Mouse (Mus musculus): ENCODE results near the gene Dtd2. TPM values are rescaled to one million over a fixed set of nuclear protein-coding genes. Genes with fewer than 3 reads are reported as not detected.

Gene Dtd2
- polyA plus RNA-seq (2016; fragmentation: Nextera tagmentation; extraction: Ambion mirVana) = 20.8 and 23.1 TPM in 2 replicates

DNA sequence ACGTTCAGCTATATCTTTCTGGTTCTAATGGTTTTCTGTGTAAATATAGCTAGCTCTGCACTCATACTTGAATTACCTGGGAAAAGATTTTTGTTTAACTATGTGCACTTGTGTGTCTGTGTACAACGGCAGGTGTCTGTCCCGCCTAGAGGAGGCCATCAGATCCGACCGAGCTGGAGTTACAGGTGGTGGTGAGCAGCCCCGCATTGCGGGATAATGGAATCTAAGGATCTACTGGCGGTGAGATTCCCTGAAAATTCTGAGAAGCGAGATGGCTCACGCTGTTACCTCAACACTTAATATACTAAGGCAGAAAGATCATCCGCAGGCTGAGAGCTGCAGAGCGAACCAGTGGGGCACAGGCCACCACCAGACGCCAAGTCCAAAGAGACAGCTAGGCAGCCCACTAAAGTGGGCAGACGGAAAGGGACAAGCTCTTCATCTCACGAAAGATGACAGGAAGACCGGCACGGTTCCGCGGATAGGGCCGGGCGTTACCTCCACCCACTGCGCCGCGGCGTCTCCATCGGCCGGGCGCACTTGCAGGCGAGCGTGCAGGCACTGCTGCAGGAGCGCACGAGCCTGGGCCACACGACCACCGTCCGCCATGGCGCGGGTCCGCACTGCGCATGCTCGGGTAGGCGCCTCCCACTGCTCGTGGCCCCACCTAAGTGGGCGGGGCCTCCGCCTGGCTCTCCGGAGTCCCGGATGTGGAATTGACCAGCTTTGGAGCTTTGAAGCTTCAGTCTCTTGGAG lies at the start of gene Dtd2:
Gene Dtd2, minus strand, starts transcription at position 625 of the 756 bp plus-strand sequence.
- WGBS = 2% methylated on average over 46 of the region's 46 CpGs
- peak; percentile 91 for ATAC-seq (ENCODE audit: low FRiP score)

DNA sequence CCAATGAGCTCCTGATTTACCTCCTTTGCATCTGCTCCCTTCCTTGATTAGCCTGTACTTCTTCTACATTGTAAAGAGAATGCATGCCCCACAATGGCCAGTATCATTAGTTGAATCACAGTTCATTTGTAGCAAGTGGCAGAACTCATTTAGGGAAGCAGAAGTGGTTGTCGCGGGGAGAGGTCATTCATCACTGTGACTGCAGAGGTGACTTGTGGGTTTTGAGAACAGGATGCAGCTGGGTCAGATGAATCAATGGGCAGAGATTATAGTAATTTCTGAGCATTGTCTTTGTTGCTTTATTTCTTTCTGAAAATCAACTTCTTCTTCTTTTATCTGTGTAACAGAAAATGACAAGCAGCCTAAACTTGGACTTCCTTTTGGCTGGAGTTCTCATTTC lies 43.0 kb upstream of the Dtd2 start:
- no peaks in the 10 kb centered on the region for H3K36me3 ChIP-seq (replicated peaks)
- ATAC-seq (ENCODE audit: low FRiP score) = no peak
- no peaks in the 10 kb centered on the region for H3K4me1 ChIP-seq
- H3K4me2 ChIP-seq = no peak overlapping the region
- 72% methylated on average over 2 of the region's 2 CpGs for WGBS
- H3K27ac ChIP-seq = no peak overlapping the region
- H3K9ac ChIP-seq = no peak overlapping the region
- no peaks in the 10 kb centered on the region for H3K9me3 ChIP-seq
- no peaks in the 10 kb centered on the region for H3K27me3 ChIP-seq
- no peak overlapping the region for H3K4me3 ChIP-seq (replicated peaks)

More for the DNA sequence above, at the start of gene Dtd2:
- Histone ChIP-seq H3K4me3 (replicated peaks) (peak within 1 kb of the TSS; percentile 71), H3K27ac (peak within 1 kb of the TSS; percentile 69), H3K9ac (peak within 1 kb of the TSS; percentile 73), H3K9me3 (no peaks in the 10 kb centered on the region), H3K27me3 (no peaks in the 10 kb centered on the region), H3K4me1 (peaks cover 15% of the 10 kb centered on the region; the same call in 1 of the 2 replicates), H3K36me3 (replicated peaks) (no peaks in the 10 kb centered on the region; the same call in 1 of the 2 replicates), H3K4me2 (peak within 1 kb of the TSS; percentile 56)

DNA sequence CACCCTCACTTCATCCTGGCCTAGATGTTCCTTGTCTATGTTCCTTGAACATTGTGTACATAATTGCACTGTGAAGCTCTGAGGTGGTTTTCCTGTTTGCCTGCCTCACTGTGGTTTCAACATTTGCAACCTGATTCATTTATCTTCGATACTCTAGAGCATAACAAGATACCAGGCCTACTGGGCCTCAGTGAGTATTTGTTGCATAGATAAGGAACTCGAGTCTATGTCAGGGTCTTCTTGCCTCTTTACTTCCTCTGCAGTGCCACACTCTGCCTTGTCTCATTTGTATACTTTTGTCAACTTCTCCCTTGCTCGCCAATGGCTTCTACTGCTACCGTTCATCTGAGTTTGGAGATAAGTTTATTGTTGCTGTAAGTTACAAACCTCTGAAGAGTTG lies 40.1 kb upstream of the Dtd2 start:
- Histone ChIP-seq H3K4me2 (no peak overlapping the region), H3K4me1 (no peaks in the 10 kb centered on the region), H3K36me3 (replicated peaks) (no peaks in the 10 kb centered on the region), H3K27ac (no peak overlapping the region), H3K9ac (no peak overlapping the region), H3K4me3 (replicated peaks) (no peak overlapping the region), H3K27me3 (no peaks in the 10 kb centered on the region), H3K9me3 (no peaks in the 10 kb centered on the region)
- 93% methylated on average over 4 of the region's 4 CpGs for WGBS
- no peak for ATAC-seq (ENCODE audit: low FRiP score)

DNA sequence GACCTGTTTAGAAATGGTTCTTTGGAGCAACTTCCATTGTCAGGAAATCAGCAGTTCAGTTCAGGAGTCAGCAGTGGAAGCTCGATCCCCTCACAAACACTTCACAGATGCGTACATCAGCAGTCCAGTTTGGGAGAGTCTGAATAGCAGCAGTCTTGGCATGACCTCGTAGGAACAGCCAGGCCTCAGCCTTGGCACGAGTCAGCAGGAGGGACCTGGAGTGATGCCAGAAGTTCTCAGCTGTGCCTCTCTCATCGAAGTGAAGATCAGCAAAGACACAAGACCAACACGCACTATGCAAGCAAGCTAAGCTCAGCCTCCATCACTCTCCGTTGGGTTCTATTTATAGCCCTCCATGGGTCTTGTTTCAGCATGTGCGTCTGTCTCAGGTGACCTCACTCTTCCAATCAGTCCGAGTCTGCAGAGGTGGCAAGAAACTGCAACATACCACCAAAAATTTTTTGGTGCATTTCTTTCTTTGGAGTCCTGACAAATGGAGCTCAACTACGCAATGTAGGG lies 36.6 kb upstream of the Dtd2 start:
- 82% methylated on average over 10 of the region's 10 CpGs for WGBS
- Histone ChIP-seq H3K27ac (no peak overlapping the region), H3K4me2 (no peak overlapping the region), H3K9ac (no peak overlapping the region), H3K4me3 (replicated peaks) (no peak overlapping the region), H3K36me3 (replicated peaks) (no peaks in the 10 kb centered on the region), H3K9me3 (no peaks in the 10 kb centered on the region), H3K27me3 (no peaks in the 10 kb centered on the region), H3K4me1 (no peaks in the 10 kb centered on the region)
- ATAC-seq (ENCODE audit: low FRiP score) = no peak

DNA sequence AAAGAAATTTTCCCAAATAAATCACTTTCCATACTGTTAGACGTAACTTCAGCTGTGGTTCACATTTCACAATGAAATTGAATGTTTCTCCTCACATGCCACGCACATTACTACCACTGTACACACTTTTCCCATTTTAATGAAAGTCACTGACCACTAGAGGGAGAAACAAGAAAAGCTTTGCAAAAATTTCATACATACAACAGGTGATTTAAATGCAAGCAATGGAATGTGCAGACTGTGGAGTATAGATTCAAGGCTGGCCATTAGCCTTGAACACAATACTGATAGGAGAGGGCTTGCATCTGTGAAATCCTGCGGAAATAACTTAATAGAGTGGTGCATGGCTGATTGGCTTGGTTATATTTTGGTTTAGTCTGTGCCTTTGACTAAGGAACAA lies 32.1 kb upstream of the Dtd2 start:
- H3K4me3 ChIP-seq (replicated peaks) = no peak overlapping the region
- H3K4me2 ChIP-seq = no peak overlapping the region
- H3K27me3 ChIP-seq = no peaks in the 10 kb centered on the region
- no peak for ATAC-seq (ENCODE audit: low FRiP score)
- H3K36me3 ChIP-seq (replicated peaks) = no peaks in the 10 kb centered on the region
- H3K9ac ChIP-seq = no peak overlapping the region
- 71% methylated on average over 3 of the region's 3 CpGs for WGBS
- H3K4me1 ChIP-seq = no peaks in the 10 kb centered on the region
- H3K9me3 ChIP-seq = no peaks in the 10 kb centered on the region
- H3K27ac ChIP-seq = no peak overlapping the region

DNA sequence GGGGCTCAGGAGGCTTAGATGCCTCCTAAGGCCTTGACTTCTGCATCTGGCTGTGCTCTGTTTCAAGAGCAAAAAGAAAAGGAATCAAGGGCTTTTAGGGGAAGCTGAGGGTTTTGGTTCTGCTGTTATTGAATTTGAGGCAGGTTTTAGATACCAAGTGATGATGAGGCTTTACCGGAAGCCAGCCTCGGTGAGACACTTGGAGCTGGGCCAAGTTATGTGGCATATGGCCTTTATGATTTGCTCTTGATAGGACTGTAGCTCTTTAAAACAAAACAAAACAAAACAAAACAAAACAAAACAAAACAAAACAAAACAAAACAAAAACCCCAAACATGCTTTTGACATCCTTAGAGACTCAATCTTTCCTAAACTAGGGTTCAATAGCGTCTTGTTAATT lies 28.7 kb upstream of the Dtd2 start:
- Histone ChIP-seq H3K36me3 (replicated peaks) (no peaks in the 10 kb centered on the region), H3K4me1 (no peaks in the 10 kb centered on the region), H3K4me2 (no peak overlapping the region), H3K27ac (no peak overlapping the region), H3K4me3 (replicated peaks) (no peak overlapping the region), H3K9me3 (no peaks in the 10 kb centered on the region), H3K9ac (no peak overlapping the region), H3K27me3 (no peaks in the 10 kb centered on the region)
- WGBS = 90% methylated on average over 3 of the region's 3 CpGs
- no peak for ATAC-seq (ENCODE audit: low FRiP score)

DNA sequence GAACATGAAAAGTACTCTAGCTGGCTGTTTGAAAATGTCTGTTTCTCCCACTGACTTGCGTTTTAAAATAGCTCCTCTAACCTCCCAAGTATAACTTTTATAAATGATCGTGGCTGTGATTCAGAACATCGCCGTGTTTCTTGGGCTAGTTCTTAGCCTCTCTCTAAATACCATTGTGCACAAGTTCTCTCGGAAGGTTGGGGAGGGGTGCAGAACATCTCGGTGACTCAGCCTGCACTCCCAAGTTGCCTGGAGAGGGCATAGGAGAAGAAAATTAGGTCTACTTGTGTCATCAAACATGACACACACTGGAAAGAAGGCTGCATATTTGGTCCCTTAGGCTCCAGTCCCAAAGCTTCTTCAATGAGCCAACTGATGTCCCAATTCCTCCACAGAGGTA lies 26.0 kb upstream of the Dtd2 start:
- no peak overlapping the region for H3K9ac ChIP-seq
- H3K27ac ChIP-seq = no peak overlapping the region
- no peak for ATAC-seq (ENCODE audit: low FRiP score)
- no peaks in the 10 kb centered on the region for H3K4me1 ChIP-seq
- 90% methylated on average over 6 of the region's 6 CpGs for WGBS
- no peak overlapping the region for H3K4me3 ChIP-seq (replicated peaks)
- H3K9me3 ChIP-seq = no peaks in the 10 kb centered on the region
- no peaks in the 10 kb centered on the region for H3K36me3 ChIP-seq (replicated peaks)
- H3K4me2 ChIP-seq = no peak overlapping the region
- H3K27me3 ChIP-seq = no peaks in the 10 kb centered on the region

DNA sequence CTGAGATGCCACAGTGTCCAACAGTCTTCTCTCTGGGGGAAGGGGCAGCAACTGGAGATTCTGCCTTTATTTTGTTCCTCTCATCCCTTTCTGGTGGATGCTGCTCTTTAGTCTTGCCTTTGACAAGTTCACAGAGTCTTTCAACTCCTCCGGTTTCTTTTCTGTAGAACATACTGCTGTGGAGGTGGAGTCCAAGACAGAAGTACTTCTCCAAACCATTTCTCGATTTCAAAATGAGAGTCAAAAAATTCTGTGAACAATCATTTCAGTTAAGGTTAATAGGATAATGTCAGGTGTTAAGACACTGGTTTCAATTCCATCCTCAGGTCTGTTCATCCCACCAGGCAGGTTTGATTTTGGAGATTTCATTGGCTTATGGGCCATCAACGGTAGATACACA lies 21.7 kb upstream of the Dtd2 start, which contains the start of gene Gpr33:
Gene Gpr33, minus strand, starts transcription at position 101 of the 400 bp plus-strand sequence.
- Histone ChIP-seq H3K27ac (no peak within 1 kb of the TSS), H3K4me3 (replicated peaks) (no peak within 1 kb of the TSS), H3K4me1 (0 out of 2 replicates have a peak, but pooled peaks cover 3% of the 10 kb centered on the region), H3K9me3 (no peaks in the 10 kb centered on the region), H3K9ac (no peak within 1 kb of the TSS), H3K4me2 (no peak within 1 kb of the TSS), H3K27me3 (no peaks in the 10 kb centered on the region), H3K36me3 (replicated peaks) (no peaks in the 10 kb centered on the region)
- ATAC-seq (ENCODE audit: low FRiP score) = no peak
- WGBS = 95% methylated on average over 3 of the region's 3 CpGs

DNA sequence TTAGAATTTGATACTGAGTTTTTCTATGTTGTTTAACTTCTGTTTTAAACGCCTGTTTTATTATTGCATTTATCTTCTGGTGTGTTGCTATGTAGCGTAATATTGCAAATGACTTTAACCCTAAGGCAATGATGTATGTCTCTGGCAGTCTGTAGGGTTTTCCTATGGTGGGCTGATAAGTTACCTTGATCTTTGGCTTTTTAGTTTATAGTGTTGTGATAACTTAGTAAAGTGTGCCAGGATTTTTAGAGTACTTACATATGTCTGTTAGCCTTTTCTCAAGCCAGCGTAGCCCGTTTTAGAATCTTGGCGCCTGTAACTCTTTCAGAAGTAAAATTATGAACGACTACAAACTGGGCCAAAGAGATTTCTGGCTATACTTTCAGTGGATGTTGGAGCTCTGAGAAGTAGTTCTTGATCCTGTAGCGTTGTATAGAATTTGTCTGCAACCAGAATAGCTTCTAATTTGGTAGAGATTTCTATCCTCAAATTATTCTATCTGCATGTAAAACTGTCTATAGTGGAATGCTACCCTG lies 8.3 kb upstream of the Dtd2 start:
- ATAC-seq (ENCODE audit: low FRiP score) = no peak

DNA sequence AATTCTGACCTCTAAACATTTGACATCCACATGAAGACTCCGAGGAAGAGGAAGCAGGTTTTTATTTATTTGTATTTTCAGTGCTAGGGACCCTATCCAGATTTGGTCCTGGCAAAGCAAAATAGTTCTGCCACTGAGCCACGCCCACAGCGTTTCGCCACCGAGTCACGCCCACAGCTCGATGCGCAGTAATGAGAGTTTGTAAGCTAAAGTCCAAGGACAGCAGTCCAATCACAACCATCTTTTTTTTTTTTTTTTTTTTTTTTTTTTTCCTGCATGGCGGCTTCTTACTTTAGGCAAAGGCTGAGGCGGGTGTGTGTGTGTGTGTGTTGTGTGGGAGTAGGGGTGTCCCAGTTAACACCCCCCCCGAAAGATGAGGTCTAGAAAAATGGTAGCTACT lies 7.7 kb upstream of the Dtd2 start:
- Histone ChIP-seq H3K4me3 (replicated peaks) (no peak overlapping the region), H3K9ac (no peak overlapping the region), H3K9me3 (no peaks in the 10 kb centered on the region), H3K36me3 (replicated peaks) (no peaks in the 10 kb centered on the region), H3K27me3 (no peaks in the 10 kb centered on the region), H3K27ac (no peak overlapping the region), H3K4me2 (no peak overlapping the region), H3K4me1 (0 out of 2 replicates have a peak, but pooled peaks cover 6% of the 10 kb centered on the region)
- WGBS = 92% methylated on average over 11 of the region's 11 CpGs
- ATAC-seq (ENCODE audit: low FRiP score) = no peak

More for the DNA sequence above, 8.3 kb upstream of the Dtd2 start:
- no peaks in the 10 kb centered on the region for H3K9me3 ChIP-seq
- H3K9ac ChIP-seq = no peak overlapping the region
- H3K27ac ChIP-seq = no peak overlapping the region
- H3K27me3 ChIP-seq = no peaks in the 10 kb centered on the region
- no peaks in the 10 kb centered on the region for H3K36me3 ChIP-seq (replicated peaks)
- 92% methylated on average over 7 of the region's 7 CpGs for WGBS
- no peak overlapping the region for H3K4me2 ChIP-seq
- H3K4me3 ChIP-seq (replicated peaks) = no peak overlapping the region
- H3K4me1 ChIP-seq = 0 out of 2 replicates have a peak, but pooled peaks cover 2% of the 10 kb centered on the region

DNA sequence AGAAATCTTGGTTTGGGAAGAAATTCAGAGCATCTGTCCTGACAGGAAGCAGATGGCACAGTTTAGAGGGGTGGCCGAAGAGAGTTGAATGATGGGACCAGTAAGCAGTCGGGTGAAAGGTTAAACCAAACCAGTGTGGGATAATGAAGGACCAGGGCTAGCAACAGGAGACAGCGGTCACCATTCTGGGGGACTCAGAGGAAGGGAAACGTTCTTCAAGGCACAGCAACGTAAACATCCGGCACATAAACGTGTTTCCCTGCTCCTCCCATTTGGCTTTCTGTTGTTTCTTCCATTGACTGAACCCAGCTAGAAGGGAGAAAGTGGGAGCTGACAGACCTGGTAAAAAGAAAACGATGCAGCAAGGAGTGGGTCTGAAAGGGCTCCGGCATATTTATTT lies 7.0 kb upstream of the Dtd2 start:
- ATAC-seq (ENCODE audit: low FRiP score) = no peak
- Histone ChIP-seq H3K36me3 (replicated peaks) (no peaks in the 10 kb centered on the region), H3K27me3 (no peaks in the 10 kb centered on the region), H3K4me3 (replicated peaks) (no peak overlapping the region), H3K9me3 (no peaks in the 10 kb centered on the region), H3K4me2 (no peak overlapping the region), H3K27ac (no peak overlapping the region), H3K9ac (no peak overlapping the region), H3K4me1 (peaks cover 11% of the 10 kb centered on the region; the same call in 1 of the 2 replicates)
- WGBS = 69% methylated on average over 9 of the region's 9 CpGs

DNA sequence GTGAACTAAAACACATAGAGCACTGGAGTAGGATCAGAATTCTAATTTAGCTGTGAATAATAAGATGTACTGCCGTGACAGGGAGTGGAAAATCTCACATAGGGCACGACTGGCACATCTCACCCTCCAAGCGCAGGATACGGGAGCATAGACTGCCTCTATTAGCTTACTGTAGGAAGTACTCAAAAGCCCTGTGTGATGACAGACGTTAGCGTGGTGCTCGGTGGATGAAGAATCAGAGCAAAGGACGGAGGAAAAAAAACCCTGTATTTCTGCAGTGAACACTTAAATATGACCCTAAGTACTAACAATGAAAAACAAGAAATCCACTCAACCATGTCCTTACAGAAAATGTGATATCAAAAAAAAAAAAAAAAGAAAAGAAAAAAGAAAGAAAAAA lies 5.9 kb upstream of the Dtd2 start:
- no peak for ATAC-seq (ENCODE audit: low FRiP score)
- 88% methylated on average over 8 of the region's 8 CpGs for WGBS
- Histone ChIP-seq H3K4me3 (replicated peaks) (no peak overlapping the region), H3K4me2 (no peak overlapping the region), H3K9me3 (no peaks in the 10 kb centered on the region), H3K9ac (no peak overlapping the region), H3K4me1 (peaks cover 11% of the 10 kb centered on the region; the same call in 1 of the 2 replicates), H3K36me3 (replicated peaks) (no peaks in the 10 kb centered on the region), H3K27ac (0 out of 2 replicates have a peak overlapping the region, but pooled peaks have one; percentile 36), H3K27me3 (no peaks in the 10 kb centered on the region)

All from forebrain, embryonic 12.5 days (tissue).